Mouse (Mus musculus) gastrocnemius, adult 18-20 months (tissue): ENCODE measurements around the gene Gm10486. TPM values are rescaled to one million over a fixed set of nuclear protein-coding genes. Genes with fewer than 3 reads are reported as not detected.
"Not testable (repeated sequence)": the region's sequence is repeated elsewhere in the genome, so short reads cannot be mapped to it uniquely, and the experiment has no call there.

Experiments used
- DNase-seq: peaks from one replicate; pipeline ENCODE4 v3.0.0; 2021; ENCODE audit warnings: low spot score
- long read RNA-seq, 2 experiments: library from polyadenylated mRNA; stranded (forward); transcript quantifications; one replicate each; pipeline ENCODE4 v2.0.0; 2021
- total RNA-seq, 2 experiments: library from RNA; stranded (reverse); gene quantifications; 2 replicates each; pipeline ENCODE4 v1.2.3; 2021

The Gm10486 gene
- not detected for total RNA-seq
- long read RNA-seq, experiment 1, result 0 reads
- long read RNA-seq, experiment 2, result 0 reads

- DNase-seq, result not testable (repeated sequence)
Observed at GRCm38 (mm10) chrX:35067084-35067483, at the start of gene Gm10486. Gm10486 (plus strand) TSS chrX:35067384.
